Mouse (Mus musculus): ENCODE results near the gene Gm20388.

Gm20388 gene

DNA sequence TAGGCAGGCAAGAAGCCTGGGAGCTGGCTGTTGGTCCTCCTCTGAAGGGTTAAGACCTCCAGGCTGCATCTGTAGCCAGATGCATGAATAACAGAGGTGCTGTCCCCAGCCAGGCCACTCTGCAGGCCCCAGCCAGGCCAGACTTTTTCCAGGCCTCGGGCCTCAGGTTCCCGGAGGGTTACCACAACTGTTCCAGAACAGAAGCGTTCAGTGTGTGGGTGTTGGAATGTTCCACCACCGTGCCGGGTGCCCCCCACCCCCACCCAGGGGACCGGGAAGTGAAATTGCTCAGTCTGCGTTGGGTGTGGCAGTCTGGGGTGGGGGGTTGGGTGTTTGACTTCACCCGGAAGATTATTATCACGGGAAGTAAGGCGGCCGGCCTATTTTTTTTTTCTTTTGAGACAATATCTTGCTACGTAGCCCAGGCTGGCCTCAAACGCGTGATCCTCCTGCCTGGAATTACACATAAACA lies 2852.7 kb downstream of the Gm20388 start:
- no peak for DNase-seq (ENCODE audit: low spot score)

DNA sequence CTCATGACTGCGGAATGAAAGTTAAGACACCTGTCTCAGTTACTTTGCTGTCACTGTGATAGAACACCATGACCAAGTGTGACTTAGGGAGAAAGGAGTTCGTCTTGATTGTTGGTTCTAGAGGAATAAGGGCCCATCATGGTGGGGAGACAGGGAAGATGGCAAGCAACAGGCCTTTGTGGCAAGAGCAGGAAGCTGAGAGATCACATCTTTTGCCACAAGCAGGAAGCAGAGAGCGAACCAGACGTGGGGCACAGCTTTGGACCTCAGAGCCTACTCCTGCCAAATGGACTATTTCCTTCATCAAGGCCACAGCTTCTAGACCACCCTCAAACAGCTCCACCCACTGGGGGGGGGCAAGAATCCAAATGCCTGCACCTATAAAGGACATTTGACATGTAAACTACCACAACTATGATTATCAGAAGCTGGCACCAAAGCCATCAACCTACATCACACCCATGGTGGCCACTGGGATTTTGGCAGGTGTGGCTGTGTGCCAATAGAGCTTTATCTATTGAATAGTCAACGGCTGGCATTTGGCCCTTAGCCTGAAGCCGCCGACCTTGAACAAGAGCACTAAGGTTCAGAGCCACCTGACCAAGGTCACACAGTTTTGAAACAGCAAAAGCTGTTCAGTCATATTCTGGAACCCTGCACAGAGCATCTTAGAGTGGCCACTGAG lies 2854.3 kb downstream of the Gm20388 start:
- no peak for DNase-seq (ENCODE audit: low spot score)

DNA sequence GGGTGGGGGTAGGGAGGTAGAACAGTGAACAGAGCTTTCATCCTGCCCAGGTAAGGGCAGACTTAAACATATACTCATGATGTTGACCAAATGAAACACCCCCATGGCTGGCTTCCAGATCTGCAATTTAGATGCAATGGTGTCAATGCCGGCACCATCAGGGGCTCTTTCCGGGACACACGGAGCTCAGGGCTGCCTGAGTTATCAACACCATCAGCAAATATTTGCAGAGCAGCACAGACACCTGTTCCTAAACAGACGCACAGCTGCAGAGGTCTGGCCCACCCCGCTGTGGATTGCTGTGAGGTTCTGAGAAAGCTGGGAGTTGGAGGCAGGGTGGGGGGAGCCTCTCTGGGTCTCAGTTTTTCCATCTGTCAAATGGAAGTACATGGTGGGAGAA lies 2855.5 kb downstream of the Gm20388 start:
- DNase-seq (ENCODE audit: low spot score), result no peak

DNA sequence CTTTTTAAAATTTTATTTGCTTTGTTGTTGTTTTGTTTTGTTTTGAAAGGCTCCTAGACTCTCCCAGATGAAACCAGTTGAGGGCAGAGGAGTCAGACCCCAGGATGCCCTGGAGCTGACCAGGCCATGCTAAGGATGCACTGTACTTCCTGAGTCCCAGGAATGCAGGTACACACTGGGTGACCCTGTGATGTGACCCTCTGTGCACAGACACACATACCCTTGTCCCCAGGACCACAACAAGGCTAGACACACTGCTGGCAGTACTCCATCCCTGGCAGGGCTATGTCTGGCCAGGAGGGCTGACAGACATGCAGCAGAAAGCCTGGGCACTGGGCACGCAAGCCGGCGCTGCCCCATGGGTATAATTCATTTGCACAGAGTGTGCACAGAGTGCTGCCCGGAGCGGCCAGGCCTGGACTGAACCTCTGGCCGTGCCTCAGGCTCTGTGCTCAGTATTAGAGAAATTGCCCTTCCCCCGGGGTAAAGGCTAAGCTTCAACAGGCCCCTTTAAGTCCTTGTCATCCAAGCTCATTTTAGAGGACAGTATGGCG lies 2856.1 kb downstream of the Gm20388 start:
- no peak for DNase-seq (ENCODE audit: low spot score)

DNA sequence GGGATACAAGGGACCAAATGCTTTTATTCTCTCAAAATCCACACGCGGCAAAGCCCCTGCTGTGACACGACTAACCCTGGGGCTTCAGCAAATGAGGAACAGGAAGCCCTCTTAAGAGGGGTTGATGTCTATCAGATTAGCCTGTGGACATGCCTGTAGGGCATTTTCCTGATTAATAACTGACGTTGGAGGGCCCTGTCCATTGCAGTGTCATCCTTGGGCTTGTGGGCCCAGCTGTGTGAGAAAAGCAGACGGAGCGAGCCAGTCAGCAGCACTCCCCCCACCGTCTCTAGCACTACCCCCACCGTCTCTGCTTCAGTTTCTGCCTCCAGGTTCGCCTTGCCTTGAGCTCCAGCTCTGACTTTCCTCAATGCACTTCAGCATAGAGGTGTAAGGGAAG lies 2856.6 kb downstream of the Gm20388 start:
- no peak for DNase-seq (ENCODE audit: low spot score)

DNA sequence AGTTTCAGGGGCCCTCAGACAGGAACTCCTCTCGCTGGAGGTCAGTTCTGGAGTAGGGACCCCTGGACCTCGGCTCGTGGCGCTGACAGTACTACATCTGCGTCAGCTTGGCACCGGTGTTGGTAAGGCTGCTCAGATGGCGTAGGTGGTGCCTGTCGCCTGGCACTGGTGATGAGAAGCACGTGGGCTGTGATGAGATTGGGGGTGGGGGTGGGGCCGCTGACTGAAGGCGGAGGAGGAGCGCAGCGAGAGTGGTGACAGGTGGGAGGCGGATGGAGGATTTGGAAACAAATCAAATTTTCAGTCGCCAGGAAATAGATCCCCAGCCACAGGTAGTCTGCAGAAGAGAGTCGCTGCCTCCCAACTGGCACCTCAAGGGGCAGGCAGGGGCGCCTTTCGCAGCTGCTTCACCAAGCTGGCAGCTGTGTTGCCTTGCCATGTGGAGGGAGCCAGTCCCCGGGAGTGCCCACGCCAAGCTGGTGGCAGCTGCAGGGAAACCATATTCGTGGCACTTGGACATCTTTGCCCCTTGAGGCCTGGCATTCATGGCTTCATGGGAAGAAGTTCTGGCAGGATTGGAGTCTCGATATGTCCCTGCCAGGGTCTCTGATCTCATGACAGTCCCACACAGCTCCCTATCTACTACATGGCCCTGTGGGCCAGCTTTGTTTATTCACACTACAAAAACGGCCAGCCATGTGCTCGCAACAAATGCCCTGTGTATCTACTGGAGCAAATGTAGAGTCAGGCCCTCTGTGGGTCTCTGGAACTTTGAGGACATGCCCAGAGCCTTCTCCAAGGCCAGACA lies 2858.8 kb downstream of the Gm20388 start:
- DNase-seq (ENCODE audit: low spot score), result no peak

DNA sequence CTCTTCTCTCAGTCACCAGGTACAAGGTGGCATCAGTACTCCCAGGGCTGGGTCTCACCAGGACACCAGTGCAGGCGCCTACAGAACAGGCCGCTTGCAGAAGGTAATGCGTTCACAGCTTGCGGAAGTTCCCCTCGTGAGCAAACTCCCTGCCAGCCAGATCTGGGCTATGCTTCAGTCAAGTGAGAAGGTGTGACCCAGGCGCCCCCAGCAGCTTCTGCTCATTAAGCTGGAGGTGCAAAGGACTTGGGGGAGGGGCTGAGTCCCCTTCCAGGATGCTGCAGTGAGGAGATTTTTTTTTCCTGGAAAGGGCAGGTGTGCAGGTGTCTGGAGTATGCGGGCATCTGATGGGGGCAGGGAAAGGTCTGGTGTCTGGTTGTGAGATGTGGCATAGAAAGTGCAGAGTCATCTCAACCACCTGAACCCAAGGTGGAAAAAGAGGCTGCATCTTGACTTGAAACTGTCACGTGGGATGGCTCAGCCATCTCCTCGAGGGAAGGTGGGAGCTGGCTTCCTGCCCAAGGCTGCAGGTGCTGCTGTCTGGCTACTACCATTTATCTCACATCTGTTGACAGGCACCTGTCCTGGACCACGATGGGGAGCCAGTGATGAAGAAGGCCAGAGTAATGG lies 2861.9 kb downstream of the Gm20388 start:
- DNase-seq (ENCODE audit: low spot score), result no peak

DNA sequence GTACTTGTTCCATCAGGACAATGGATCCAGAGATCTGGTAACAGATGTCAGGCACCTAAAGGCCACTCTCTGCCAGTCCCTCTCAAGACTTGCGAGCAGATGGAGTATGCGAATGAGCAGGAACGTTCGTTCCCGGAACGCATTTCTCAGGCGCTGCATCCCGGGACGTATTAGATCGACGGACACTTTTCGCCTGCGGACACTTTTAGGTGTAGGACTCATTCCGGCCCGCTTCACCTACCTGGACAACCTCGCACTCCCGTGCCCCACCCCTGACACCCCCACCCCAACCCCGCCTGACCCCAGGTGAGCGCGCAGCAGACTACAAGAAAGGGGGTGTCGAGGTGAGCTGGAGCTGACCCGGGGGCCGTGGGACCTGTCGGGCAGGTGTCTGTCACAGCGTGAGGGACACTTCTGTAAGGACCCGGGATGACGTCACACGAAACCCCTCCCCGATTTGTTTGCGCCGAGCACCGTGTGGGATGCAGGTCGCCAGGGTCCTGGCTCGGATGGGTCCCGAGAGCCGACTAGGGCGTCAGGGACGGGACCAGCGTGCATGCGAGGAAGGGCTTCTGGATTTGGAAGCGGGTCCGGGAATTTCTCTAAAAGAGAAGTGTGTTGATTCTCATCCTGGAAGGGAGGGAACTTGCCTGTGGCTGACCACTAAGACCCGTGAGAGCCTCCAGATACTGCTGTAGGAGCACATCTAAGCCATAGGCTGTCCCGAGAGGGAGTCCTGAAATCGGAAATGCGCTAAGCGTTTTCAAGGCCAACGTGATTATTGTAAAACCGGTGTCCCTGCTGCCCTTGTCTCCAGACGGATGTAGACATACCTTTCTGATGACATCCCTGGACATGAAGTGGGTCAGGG lies 2864.9 kb downstream of the Gm20388 start, which contains the start of gene Acsf3:
Gene Acsf3, plus strand, starts transcription at position 202 of the 871 bp plus-strand sequence.
- peak; percentile 79 for DNase-seq (ENCODE audit: low spot score)

DNA sequence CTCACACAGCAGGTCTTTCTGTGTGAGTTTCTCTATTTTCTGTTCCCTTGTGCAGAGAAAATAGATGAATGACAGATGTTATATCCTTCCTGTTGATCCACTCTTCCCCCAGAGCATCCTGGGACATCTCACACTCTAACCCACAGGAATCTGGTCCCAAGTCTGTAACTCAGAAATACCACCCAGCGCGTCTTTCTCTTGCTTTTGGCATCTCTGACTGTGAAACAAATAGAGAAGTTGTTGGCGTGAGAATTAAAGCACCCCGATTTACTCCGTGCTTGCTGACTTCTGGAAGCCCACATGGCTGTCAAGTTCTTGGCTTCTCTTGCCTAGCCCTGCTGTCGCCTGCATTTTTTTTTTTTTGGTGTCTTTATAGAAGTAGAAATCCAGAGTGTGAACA lies 2867.1 kb downstream of the Gm20388 start:
- DNase-seq (ENCODE audit: low spot score), result no peak

DNA sequence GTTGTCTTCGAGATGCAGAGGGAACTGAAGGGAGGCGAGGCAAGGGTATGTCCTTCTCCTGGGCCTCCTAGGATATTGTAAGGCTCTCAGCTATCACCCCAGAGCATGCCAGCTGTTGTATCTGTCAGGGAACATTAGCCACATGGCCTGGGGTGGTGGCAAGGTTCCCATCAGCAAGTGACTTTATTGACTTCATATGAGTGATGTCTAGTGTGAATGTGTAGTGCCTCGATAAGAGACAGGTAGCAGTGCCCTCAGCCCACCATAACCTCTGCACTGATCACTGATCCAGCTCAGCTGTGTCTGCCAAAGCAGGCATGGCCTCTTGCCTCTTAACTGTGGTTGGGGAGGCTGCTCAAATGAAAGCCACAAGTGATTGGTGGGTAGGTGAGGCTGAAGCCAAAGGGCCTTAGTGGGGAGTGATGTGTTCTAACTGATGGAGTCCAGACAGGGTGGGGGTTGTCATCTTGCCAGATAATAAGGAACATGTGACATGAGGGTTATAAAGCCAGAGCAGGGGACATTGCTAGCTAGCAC lies 2868.1 kb downstream of the Gm20388 start:
- DNase-seq (ENCODE audit: low spot score), result no peak

DNA sequence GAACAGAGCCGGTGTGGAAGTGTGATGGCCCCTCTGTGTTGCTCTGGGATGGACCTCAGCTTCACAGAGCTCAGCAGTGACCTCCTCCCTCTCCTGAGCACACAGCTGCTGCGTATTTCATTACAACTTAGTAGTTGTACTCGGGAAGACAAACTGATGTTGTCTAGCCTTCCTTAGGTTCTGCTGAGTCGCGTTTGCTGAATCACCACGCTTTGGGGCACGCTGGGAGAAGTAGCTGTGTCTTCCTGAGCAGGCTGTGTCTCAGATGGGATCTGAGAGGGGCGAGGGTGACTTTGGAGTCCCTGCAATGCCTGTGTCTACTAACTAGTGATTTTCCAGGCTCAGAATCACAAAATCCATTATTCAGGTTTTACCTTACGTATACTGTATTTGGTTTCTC lies 2868.6 kb downstream of the Gm20388 start:
- no peak for DNase-seq (ENCODE audit: low spot score)

DNA sequence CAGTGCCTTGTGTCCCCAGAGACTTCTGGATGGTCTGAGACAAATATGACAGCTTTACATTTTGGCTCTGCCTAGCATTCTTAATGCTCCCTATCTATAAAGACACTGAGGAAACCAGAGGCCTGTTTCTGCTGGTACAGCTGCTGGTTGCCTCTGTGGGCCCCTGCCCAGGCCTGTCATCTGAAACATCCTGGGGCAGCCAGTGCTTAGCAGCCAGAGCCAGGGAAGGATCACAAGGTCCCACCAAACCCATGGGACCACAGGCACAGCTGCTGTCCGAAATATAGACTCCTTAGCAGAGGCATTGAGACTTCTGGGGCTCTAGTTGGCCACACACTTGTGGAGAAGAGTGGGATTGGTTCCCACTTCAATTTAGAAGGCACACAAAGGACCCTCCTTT lies 2874.1 kb downstream of the Gm20388 start:
- DNase-seq (ENCODE audit: low spot score), result no peak

DNA sequence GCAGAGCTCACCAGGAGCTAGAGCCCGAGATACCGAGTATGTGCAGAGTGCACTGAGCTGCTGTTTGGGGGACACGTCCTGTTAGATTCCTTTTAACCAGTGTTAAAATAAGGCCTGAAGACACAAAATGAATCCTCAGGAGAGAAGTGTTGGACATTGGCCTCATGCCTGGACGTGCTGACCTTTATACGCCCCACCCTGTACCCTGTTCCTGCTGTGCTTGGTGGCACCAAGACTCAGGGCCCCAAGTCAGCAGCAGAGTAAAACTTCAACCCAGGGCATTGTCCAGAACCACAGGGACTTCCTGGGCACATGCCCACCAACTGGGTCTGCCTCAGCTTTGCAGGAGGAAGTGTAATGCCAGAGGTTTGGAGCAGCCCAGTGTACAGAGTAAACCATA lies 2879.2 kb downstream of the Gm20388 start:
- no peak for DNase-seq (ENCODE audit: low spot score)

DNA sequence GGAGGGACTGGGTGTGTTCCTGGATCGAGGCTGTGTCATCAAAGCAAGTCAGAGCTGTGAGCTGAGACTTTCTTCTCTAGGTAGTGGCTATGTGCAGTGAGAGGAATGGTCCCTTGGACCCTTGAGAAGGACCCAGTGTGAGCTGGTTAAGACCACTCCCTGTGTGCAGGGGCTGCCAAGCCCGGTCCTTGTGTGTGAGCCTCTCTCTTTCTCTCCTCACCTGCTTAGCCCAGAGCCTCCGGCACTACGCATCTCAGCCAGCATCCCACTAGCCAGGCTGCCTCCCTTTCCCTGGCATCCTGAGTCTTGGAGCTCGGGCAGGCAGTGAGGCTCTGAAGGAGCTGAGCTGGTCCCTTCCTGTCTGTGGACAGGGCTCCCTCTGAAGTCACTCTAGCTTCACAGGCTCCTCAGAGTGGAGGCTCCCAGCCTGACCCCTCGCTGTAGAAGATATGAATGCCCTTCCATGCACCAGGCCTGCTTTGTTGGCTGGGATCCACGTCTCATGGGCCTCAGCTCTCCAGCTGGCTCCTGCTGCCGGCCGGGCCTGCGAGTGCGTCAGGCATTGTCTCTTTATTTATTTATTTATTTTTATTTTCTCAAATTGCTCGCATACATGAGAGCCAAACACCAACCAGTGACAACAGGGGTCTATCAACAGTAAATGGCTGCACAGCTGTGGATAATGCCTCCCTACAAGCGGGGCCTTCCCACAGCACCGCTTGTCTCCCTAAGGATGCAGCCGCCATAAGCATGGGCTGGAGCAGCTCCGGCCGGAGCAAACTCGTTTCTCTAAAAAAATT lies 2882.9 kb downstream of the Gm20388 start:
- no peak for DNase-seq (ENCODE audit: low spot score)

DNA sequence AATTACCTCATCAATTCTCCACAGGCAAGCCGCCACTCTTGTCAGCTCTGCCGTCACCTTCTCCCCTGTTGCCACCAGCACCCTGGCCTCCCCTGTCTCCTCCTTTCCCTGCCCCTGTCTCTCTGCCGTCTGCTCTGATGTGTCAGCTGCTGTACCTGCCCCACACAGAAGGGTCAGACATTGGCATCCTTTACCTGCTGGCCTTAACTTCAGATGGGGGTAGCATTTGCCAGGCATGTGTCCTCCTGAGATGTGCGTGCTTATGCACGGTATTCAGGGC lies 2883.5 kb downstream of the Gm20388 start:
- DNase-seq (ENCODE audit: low spot score), result no peak

DNA sequence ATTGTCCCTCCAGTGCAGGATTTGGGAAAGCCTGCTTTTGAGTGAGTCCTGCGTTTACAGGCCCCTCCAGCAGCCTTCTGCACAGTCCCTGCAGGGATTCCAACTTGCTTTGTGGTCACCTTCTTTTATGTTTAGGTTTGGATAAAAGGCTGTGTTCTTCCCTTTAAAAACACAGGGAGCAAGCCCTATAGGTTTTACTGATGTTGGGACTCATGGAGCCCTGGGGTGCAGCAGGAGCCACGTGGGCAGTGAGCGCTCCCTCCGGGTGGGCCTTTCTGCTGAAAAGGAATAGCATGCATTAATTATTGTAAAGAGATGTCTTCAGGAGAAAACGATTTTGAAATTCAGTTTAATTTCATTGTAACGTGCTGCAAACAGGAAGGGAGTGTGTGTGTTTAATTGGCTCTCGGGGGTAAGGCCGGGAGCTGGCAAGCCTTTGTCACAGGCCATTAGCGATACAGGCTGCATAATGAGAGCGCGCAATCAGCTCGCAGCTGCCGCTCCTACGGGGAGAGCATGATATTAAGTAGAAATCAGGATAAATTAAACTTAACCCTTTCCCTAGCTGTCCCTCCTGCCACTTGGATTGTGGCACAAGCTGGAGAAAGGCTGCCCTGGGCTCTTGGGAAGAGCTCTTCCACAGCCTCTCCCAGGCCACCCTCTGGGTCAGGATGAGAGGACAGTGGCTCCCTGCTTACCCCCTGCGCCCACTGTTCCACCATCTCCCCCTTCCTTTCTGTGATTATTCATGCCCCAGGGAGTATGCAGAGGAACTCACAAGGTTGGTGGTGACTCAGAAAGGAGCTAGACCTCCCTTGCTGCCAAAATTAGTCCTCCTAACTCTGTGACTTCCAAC lies 2893.5 kb downstream of the Gm20388 start:
- peak; percentile 49 for DNase-seq (ENCODE audit: low spot score)

DNA sequence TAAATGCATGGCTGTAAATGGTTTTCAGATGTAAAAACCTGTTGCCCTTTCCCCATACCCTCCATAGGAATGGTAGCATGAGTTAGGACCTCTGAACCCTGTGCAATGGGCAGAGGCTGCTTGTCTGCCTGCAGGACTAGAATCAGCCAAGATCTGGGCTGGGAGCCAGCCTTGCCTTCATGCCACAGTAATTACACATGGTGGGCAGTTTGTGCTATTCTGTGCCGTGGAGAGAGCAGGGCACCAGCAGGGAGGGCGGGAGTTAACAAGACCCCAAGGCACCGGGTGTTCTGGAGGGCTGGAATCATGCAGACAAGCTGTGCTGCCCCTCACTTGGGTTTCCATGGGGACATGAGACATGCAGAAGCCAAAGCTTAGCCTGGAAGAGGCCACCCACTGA lies 2894.7 kb downstream of the Gm20388 start:
- no peak for DNase-seq (ENCODE audit: low spot score)

DNA sequence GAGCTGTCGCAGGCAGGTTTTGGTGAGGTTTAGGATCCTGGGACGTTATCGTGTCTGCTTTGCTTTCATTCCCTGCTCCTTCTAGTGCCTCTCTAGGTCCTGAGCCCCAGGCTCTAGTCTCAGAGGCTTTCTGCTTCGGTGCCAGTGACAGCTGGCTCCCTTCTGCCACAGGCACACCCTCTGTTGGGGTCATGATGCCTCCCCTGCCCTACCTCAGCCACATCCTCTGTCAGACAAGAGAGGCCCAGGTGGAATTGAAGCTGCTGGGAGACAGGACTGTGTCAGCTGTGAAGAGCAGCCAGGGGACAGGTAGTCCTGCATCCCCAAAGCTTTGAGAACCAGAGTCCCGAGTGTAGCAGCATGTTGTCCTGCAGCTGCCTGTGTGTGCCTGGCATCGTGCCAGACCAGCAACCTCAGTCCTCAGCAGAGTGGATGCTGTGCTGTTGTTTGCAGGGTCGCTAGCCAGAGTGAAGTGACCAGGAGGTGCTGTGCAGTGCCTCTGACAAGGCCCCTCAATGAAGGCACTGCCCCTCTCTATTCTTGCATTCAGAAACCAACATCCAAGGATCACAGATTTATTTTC lies 2896.4 kb downstream of the Gm20388 start:
- no peak for DNase-seq (ENCODE audit: low spot score)

DNA sequence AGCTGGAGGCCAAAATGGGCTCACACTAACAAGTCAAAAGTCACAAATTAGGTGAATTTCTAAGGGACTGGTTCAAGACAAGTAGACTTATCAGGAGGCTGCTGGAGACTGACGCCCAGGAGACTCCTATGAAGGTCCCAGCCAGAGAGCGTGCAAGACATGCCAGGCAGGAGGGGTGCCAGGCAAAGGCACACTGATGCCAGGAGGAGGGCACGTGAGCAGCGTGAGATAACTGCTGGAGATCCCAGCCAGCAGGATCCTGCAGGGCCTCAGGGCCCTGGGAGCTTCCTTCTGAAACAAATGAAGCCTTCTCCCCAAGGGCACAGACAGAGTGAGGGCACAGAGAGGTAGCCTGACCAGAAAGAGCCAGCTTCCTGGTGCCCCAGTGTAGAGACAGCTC lies 2897.3 kb downstream of the Gm20388 start:
- DNase-seq (ENCODE audit: low spot score), result no peak
